Mouse (Mus musculus) limb, embryonic 14.5 days (tissue): ENCODE results near the gene Ms4a10. TPM values are rescaled to one million over a fixed set of nuclear protein-coding genes. Genes with fewer than 3 reads are reported as not detected.

Experiments
- ATAC-seq: fragments of 200-750 bp; cut with Nextera tagmentation; 2 replicates; pipeline ENCODE4 v1.8.0; 2017; ENCODE audit warnings: low read depth, moderate number of reproducible peaks, moderate TSS enrichment; ENCODE audit not compliant: low FRiP score
- DNase-seq: peaks from one replicate; pipeline ENCODE4 v3.0.0-alpha.2; 2015; ENCODE audit warnings: low spot score
- H3K27ac ChIP-seq: fragments of 300-500 bp; sonication (generic); replicated peaks from 2 replicates; pipeline ENCODE4 v1.5.1; 2014; ENCODE audit warnings: low read depth, mild to moderate bottlenecking, low read length, moderate library complexity, mixed read lengths
- H3K27me3 ChIP-seq: fragments of 300-500 bp; sonication (generic); 2 replicates; pipeline ENCODE4 v1.6.1; 2014; ENCODE audit warnings: low read length, mixed read lengths; ENCODE audit not compliant: control insufficient read depth, insufficient read depth
- H3K36me3 ChIP-seq: fragments of 300-500 bp; sonication (generic); 2 replicates; pipeline ENCODE4 v1.6.1; 2014; ENCODE audit warnings: mild to moderate bottlenecking, low read length, moderate library complexity, mixed read lengths; ENCODE audit not compliant: control insufficient read depth, insufficient read depth
- H3K4me1 ChIP-seq: fragments of 300-500 bp; sonication (generic); 2 replicates; pipeline ENCODE4 v1.6.1; 2014; ENCODE audit warnings: antibody characterized with exemption, low read length, mixed read lengths; ENCODE audit not compliant: control insufficient read depth, insufficient read depth
- H3K4me2 ChIP-seq: fragments of 300-500 bp; sonication (generic); replicated peaks from 2 replicates; pipeline ENCODE4 v1.6.1; 2014; ENCODE audit warnings: low read depth, mild to moderate bottlenecking, low read length, moderate library complexity; ENCODE audit not compliant: severe bottlenecking
- H3K4me3 ChIP-seq: fragments of 300-500 bp; sonication (generic); replicated peaks from 2 replicates; pipeline ENCODE4 v1.5.1; 2014; ENCODE audit warnings: low read length
- H3K9ac ChIP-seq: fragments of 300-500 bp; sonication (generic); 2 replicates; pipeline ENCODE4 v1.6.1; 2014; ENCODE audit warnings: mild to moderate bottlenecking, low read depth, low read length, moderate library complexity; ENCODE audit not compliant: severe bottlenecking
- H3K9me3 ChIP-seq: fragments of 300-500 bp; sonication (generic); 2 replicates; pipeline ENCODE4 v1.6.1; 2016; ENCODE audit warnings: low read length; ENCODE audit not compliant: control insufficient read depth
- POLR2A ChIP-seq: fragments of 200-500 bp; IDR thresholded peaks from 2 replicates; pipeline ENCODE4 v1.8.0; 2012; ENCODE audit warnings: inconsistent platforms, mild to moderate bottlenecking, moderate library complexity, borderline replicate concordance; ENCODE audit not compliant: insufficient read depth, insufficient read length; ENCODE audit errors: extremely low read depth
- WGBS: fragments of 180-500 bp; shearing (Covaris S2); extraction: QIAGEN DNeasy Blood & Tissue Kit; methylation state at CpG from one replicate; pipeline ENCODE4 v1.1.7; 2014; 5-methylcytosine and 5-hydroxymethylcytosine counted together
- polyA plus RNA-seq, 2 experiments: library from polyadenylated mRNA; depleted of rRNA in 1 of 2; stranded (reverse) in 1 of 2; unstranded in 1 of 2; fragments of >200 nt; fragmentation: Nextera tagmentation in 1 of 2; extraction: Ambion mirVana in 1 of 2; gene quantifications; 2 replicates each; pipeline versions ENCODE4 v1.2.1 to v1.2.3; 2012 to 2014

Ms4a10 gene
- polyA plus RNA-seq, 2 experiments, result 0.08 TPM; not detected in 1

GRCm38 (mm10) chr19:10920532-10920931, 53.9 kb downstream of the Ms4a10 start, which contains the start of gene Zp1:
Gene Zp1 (minus strand): TSS chr19:10920632.
- H3K4me3 ChIP-seq, result no peak within 1 kb of the TSS
- H3K9me3 ChIP-seq, result no peaks in the 10 kb centered on the region
- ATAC-seq (no peak), DNase-seq (no peak)
- 0 out of 2 replicates have a peak, but pooled peaks cover 4% of the 10 kb centered on the region for H3K4me1 ChIP-seq
- no peak within 1 kb of the TSS for H3K9ac ChIP-seq
- no peak within 1 kb of the TSS for H3K4me2 ChIP-seq
- H3K27ac ChIP-seq, result no peak within 1 kb of the TSS
- 65% methylated on average over 2 of the region's 2 CpGs for WGBS
- no peak for TF ChIP-seq POLR2A
- no peaks in the 10 kb centered on the region for H3K27me3 ChIP-seq
- H3K36me3 ChIP-seq, result no peaks in the 10 kb centered on the region

GRCm38 (mm10) chr19:10918321-10918991, 56.0 kb downstream of the Ms4a10 start:
- Histone ChIP-seq H3K36me3 (no peaks in the 10 kb centered on the region), H3K4me2 (no peak overlapping the region), H3K9me3 (no peaks in the 10 kb centered on the region), H3K9ac (no peak overlapping the region), H3K4me1 (no peaks in the 10 kb centered on the region), H3K4me3 (no peak overlapping the region), H3K27me3 (no peaks in the 10 kb centered on the region), H3K27ac (no peak overlapping the region)
- ATAC-seq, result no peak
- 86% methylated on average over 10 of the region's 10 CpGs for WGBS
- no peak for TF ChIP-seq POLR2A
- DNase-seq, result no peak

GRCm38 (mm10) chr19:10916506-10916905, 58.0 kb downstream of the Ms4a10 start:
- H3K27me3 ChIP-seq, result no peaks in the 10 kb centered on the region
- no peak overlapping the region for H3K4me3 ChIP-seq
- H3K9ac ChIP-seq, result no peak overlapping the region
- ATAC-seq (no peak), DNase-seq (no peak)
- H3K4me1 ChIP-seq, result no peaks in the 10 kb centered on the region
- H3K4me2 ChIP-seq, result no peak overlapping the region
- no peak for TF ChIP-seq POLR2A
- no peaks in the 10 kb centered on the region for H3K36me3 ChIP-seq
- no peak overlapping the region for H3K27ac ChIP-seq
- 62% methylated on average over 5 of the region's 5 CpGs for WGBS
- no peaks in the 10 kb centered on the region for H3K9me3 ChIP-seq

- DNase-seq, result no peak
- Histone ChIP-seq H3K36me3 (no peaks in the 10 kb centered on the region), H3K4me1 (peaks cover 4% of the 10 kb centered on the region; the same call in 1 of the 2 replicates), H3K9ac (no peak overlapping the region), H3K27ac (no peak overlapping the region), H3K4me3 (no peak overlapping the region), H3K27me3 (no peaks in the 10 kb centered on the region), H3K9me3 (no peaks in the 10 kb centered on the region), H3K4me2 (no peak overlapping the region)
- TF ChIP-seq POLR2A, result no peak
- WGBS, result 38% methylated on average over 2 of the region's 2 CpGs
- no peak for ATAC-seq
These were observed 59.6 kb downstream of the Ms4a10 start for GRCm38 (mm10) chr19:10914870-10915269.

GRCm38 (mm10) chr19:10914291-10914690, 60.2 kb downstream of the Ms4a10 start:
- 62% methylated on average over 7 of the region's 7 CpGs for WGBS
- no peaks in the 10 kb centered on the region for H3K36me3 ChIP-seq
- no peak overlapping the region for H3K9ac ChIP-seq
- ATAC-seq (no peak), DNase-seq (no peak)
- peaks cover 7% of the 10 kb centered on the region for H3K4me1 ChIP-seq
- TF ChIP-seq POLR2A, result no peak
- no peaks in the 10 kb centered on the region for H3K9me3 ChIP-seq
- H3K27me3 ChIP-seq, result no peaks in the 10 kb centered on the region
- H3K4me2 ChIP-seq, result no peak overlapping the region
- H3K27ac ChIP-seq, result no peak overlapping the region
- no peak overlapping the region for H3K4me3 ChIP-seq

Other genes with a start within 250 kb of the Ms4a10 start
- 0.16 and 0.28 TPM in 2 replicates for gene Cd5, start 235.7 kb downstream of the Ms4a10 start, polyA plus RNA-seq (2012; rRNA removed)
- 0.23 and 0.51 TPM in 2 replicates for gene Cd5, start 235.7 kb downstream of the Ms4a10 start, polyA plus RNA-seq (2014; fragmentation: Nextera tagmentation; extraction: Ambion mirVana)
- 0.04 and 0.10 TPM in 2 replicates for gene Cd6, start 144.6 kb downstream of the Ms4a10 start, polyA plus RNA-seq (2012; rRNA removed)
- 0.29 TPM in 1 of 2 replicates, not detected in the other for gene Cd6, start 144.6 kb downstream of the Ms4a10 start, polyA plus RNA-seq (2014; fragmentation: Nextera tagmentation; extraction: Ambion mirVana)
- 1.7 and 1.9 TPM in 2 replicates for gene Slc15a3, start 134.9 kb downstream of the Ms4a10 start, polyA plus RNA-seq (2012; rRNA removed)
- gene Slc15a3, start 134.9 kb downstream of the Ms4a10 start, polyA plus RNA-seq (2014; fragmentation: Nextera tagmentation; extraction: Ambion mirVana), result 1.1 and 2.1 TPM in 2 replicates
- 150 and 211 TPM in 2 replicates for gene Tmem132a, start 104.7 kb downstream of the Ms4a10 start, polyA plus RNA-seq (2012; rRNA removed)
- 67.8 and 76.2 TPM in 2 replicates for gene Tmem132a, start 104.7 kb downstream of the Ms4a10 start, polyA plus RNA-seq (2014; fragmentation: Nextera tagmentation; extraction: Ambion mirVana)
- 106 and 124 TPM in 2 replicates for gene Tmem109, start 92.7 kb downstream of the Ms4a10 start, polyA plus RNA-seq (2012; rRNA removed)
- 126 and 128 TPM in 2 replicates for gene Tmem109, start 92.7 kb downstream of the Ms4a10 start, polyA plus RNA-seq (2014; fragmentation: Nextera tagmentation; extraction: Ambion mirVana)
- 360 and 433 TPM in 2 replicates for gene Prpf19, start 79.4 kb downstream of the Ms4a10 start, polyA plus RNA-seq (2012; rRNA removed)
- 39.7 and 43.6 TPM in 2 replicates for gene Prpf19, start 79.4 kb downstream of the Ms4a10 start, polyA plus RNA-seq (2014; fragmentation: Nextera tagmentation; extraction: Ambion mirVana)
- gene Zp1, start 54.0 kb downstream of the Ms4a10 start, polyA plus RNA-seq (2012; rRNA removed), result 0.04 TPM in 1 of 2 replicates, not detected in the other
- not detected in 2 replicates for gene Zp1, start 54.0 kb downstream of the Ms4a10 start, polyA plus RNA-seq (2014; fragmentation: Nextera tagmentation; extraction: Ambion mirVana)
- 0.15 and 0.33 TPM in 2 replicates for gene Ptgdr2, start 37.5 kb downstream of the Ms4a10 start, polyA plus RNA-seq (2012; rRNA removed)
- 0.07 TPM in 2 replicates for gene Ptgdr2, start 37.5 kb downstream of the Ms4a10 start, polyA plus RNA-seq (2014; fragmentation: Nextera tagmentation; extraction: Ambion mirVana)
- 10.3 and 11.2 TPM in 2 replicates for gene Ccdc86, start 25.4 kb downstream of the Ms4a10 start, polyA plus RNA-seq (2012; rRNA removed)
- 22.4 and 23.8 TPM in 2 replicates for gene Ccdc86, start 25.4 kb downstream of the Ms4a10 start, polyA plus RNA-seq (2014; fragmentation: Nextera tagmentation; extraction: Ambion mirVana)
- not detected in 2 replicates for gene Ms4a15, start 18.6 kb upstream of the Ms4a10 start, polyA plus RNA-seq (2012; rRNA removed)
- not detected in 2 replicates for gene Ms4a15, start 18.6 kb upstream of the Ms4a10 start, polyA plus RNA-seq (2014; fragmentation: Nextera tagmentation; extraction: Ambion mirVana)
- gene Ms4a18, start 43.4 kb upstream of the Ms4a10 start, polyA plus RNA-seq (2012; rRNA removed), result 0.05 TPM in 1 of 2 replicates, not detected in the other
- gene Ms4a18, start 43.4 kb upstream of the Ms4a10 start, polyA plus RNA-seq (2014; fragmentation: Nextera tagmentation; extraction: Ambion mirVana), result not detected in 2 replicates
- gene Ms4a8a, start 106.4 kb upstream of the Ms4a10 start, polyA plus RNA-seq (2012; rRNA removed), result 0.06 TPM in 1 of 2 replicates, not detected in the other
- not detected in 2 replicates for gene Ms4a8a, start 106.4 kb upstream of the Ms4a10 start, polyA plus RNA-seq (2014; fragmentation: Nextera tagmentation; extraction: Ambion mirVana)
- gene 1700017D01Rik, start 156.2 kb upstream of the Ms4a10 start, polyA plus RNA-seq (2012; rRNA removed), result not detected in 2 replicates
- not detected in 2 replicates for gene 1700017D01Rik, start 156.2 kb upstream of the Ms4a10 start, polyA plus RNA-seq (2014; fragmentation: Nextera tagmentation; extraction: Ambion mirVana)
- not detected in 2 replicates for gene 1700025F22Rik, start 190.7 kb upstream of the Ms4a10 start, polyA plus RNA-seq (2012; rRNA removed)
- gene 1700025F22Rik, start 190.7 kb upstream of the Ms4a10 start, polyA plus RNA-seq (2014; fragmentation: Nextera tagmentation; extraction: Ambion mirVana), result not detected in 2 replicates
- not detected in 2 replicates for gene Ms4a13, start 222.1 kb upstream of the Ms4a10 start, polyA plus RNA-seq (2012; rRNA removed)
- not detected in 2 replicates for gene Ms4a13, start 222.1 kb upstream of the Ms4a10 start, polyA plus RNA-seq (2014; fragmentation: Nextera tagmentation; extraction: Ambion mirVana)